Mouse (Mus musculus): Measurements from ENCODE around the gene Rpl23a.

Rpl23a gene

GRCm38 (mm10) chr11:78167257-78167959 lies 16.0 kb downstream of the Rpl23a start:
- DNase-seq (ENCODE audit: low read depth) = no peak

- no peak for DNase-seq (ENCODE audit: low read depth)
Observed at GRCm38 (mm10) chr11:78166640-78167039, 16.7 kb downstream of the Rpl23a start.

GRCm38 (mm10) chr11:78166161-78166560 lies 17.2 kb downstream of the Rpl23a start:
- peak; percentile 61 for DNase-seq (ENCODE audit: low read depth)

GRCm38 (mm10) chr11:78165761-78166109 lies 17.6 kb downstream of the Rpl23a start:
- DNase-seq (ENCODE audit: low read depth) = peak; percentile 78

GRCm38 (mm10) chr11:78164924-78165760 lies 18.2 kb downstream of the Rpl23a start, which contains the start of gene Traf4:
Gene Traf4 (minus strand): TSS chr11:78165589.
- peak; percentile 82 for DNase-seq (ENCODE audit: low read depth)

- peak; percentile 40 for DNase-seq (ENCODE audit: low read depth)
Observed at GRCm38 (mm10) chr11:78164604-78164923, 18.8 kb downstream of the Rpl23a start.

GRCm38 (mm10) chr11:78163681-78164603 lies 19.4 kb downstream of the Rpl23a start:
- peak; percentile 50 for DNase-seq (ENCODE audit: low read depth)

- no peak for DNase-seq (ENCODE audit: low read depth)
Observed at GRCm38 (mm10) chr11:78163045-78163444, 20.3 kb downstream of the Rpl23a start.

GRCm38 (mm10) chr11:78162504-78162903 lies 20.9 kb downstream of the Rpl23a start:
- no peak for DNase-seq (ENCODE audit: low read depth)

- no peak for DNase-seq (ENCODE audit: low read depth)
Observed at GRCm38 (mm10) chr11:78161968-78162367, 21.4 kb downstream of the Rpl23a start.

- DNase-seq (ENCODE audit: low read depth) = no peak
Observed at GRCm38 (mm10) chr11:78161169-78161568, 22.2 kb downstream of the Rpl23a start.

GRCm38 (mm10) chr11:78160675-78161074 lies 22.7 kb downstream of the Rpl23a start:
- no peak for DNase-seq (ENCODE audit: low read depth)

GRCm38 (mm10) chr11:78160171-78160570 lies 23.2 kb downstream of the Rpl23a start:
- no peak for DNase-seq (ENCODE audit: low read depth)

- no peak for DNase-seq (ENCODE audit: low read depth)
Observed at GRCm38 (mm10) chr11:78159557-78159956, 23.8 kb downstream of the Rpl23a start.

- peak; percentile 92 for DNase-seq (ENCODE audit: low read depth)
Observed at GRCm38 (mm10) chr11:78159096-78159495, 24.3 kb downstream of the Rpl23a start.

- no peak for DNase-seq (ENCODE audit: low read depth)
Observed at GRCm38 (mm10) chr11:78156156-78156699, 27.2 kb downstream of the Rpl23a start.

GRCm38 (mm10) chr11:78155674-78156073 lies 27.7 kb downstream of the Rpl23a start:
- no peak for DNase-seq (ENCODE audit: low read depth)

- no peak for DNase-seq (ENCODE audit: low read depth)
Observed at GRCm38 (mm10) chr11:78153778-78154177, 29.6 kb downstream of the Rpl23a start.

GRCm38 (mm10) chr11:78152299-78153231 lies 30.8 kb downstream of the Rpl23a start:
- no peak for DNase-seq (ENCODE audit: low read depth)

- DNase-seq (ENCODE audit: low read depth) = peak; percentile 82
Observed at GRCm38 (mm10) chr11:78151161-78151560, 32.2 kb downstream of the Rpl23a start.
